13 mouse cellular contexts compared by ENCODE assay signal in the genomic region with DNA sequence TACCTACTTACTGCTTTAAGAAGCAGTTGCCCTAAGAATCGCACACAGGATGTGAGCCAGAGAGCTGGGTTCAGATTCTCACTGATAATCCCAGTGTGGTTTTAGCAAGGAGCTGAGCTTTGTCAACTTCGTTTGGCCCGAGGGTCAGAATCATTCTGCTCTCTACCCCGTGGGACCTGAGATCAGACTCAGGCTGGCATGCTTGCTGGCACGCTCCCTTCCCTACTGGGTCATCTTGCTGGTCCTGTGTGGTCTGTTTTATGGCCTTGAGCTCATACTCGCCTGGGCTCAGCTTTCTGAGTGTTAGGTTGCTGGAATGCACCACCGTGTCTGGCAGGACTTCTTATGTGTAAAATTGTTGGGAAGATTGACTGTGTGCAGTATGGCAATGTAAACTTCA.
A peak's percentile ranks its signal among the peaks of the same experiment; 100 is the strongest.
DNase-seq lines count a peak whose midpoint lies in the region; ATAC-seq and TF ChIP-seq lines count a peak whose summit lies in the region.
"Had no signal": no experiment of that assay in that cellular context is flagged by ENCODE, and none has a peak within 500 bp of the region (broad histone marks: within the 10 kb centered on the region; RNA-seq: fewer than 3 reads in every experiment).

No protein-coding gene starts in this region.

- H3K4me2 ChIP-seq in heart, postnatal 0 days (ENCODE audit: low read depth, low read length) = peak overlapping the region; percentile 36
- no peak overlapping the region for H3K4me2 ChIP-seq in forebrain, postnatal 0 days (ENCODE audit: low read depth)
- H3K4me2 ChIP-seq: liver, embryonic 15.5 days had no signal

- peaks cover 44% of the 10 kb centered on the region for H3K4me1 ChIP-seq in heart, postnatal 0 days (ENCODE audit: control insufficient read depth, insufficient read depth)
- H3K4me1 ChIP-seq in forebrain, postnatal 0 days (ENCODE audit: insufficient read depth) = no peaks in the 10 kb centered on the region
- H3K4me1 ChIP-seq: liver, embryonic 15.5 days had no signal

- peak; percentile 53 for DNase-seq in gastrocnemius, adult 2 months
- no peak for DNase-seq in gastrocnemius, postnatal 10 days
- DNase-seq in NIH3T3 (ENCODE audit: low read depth) = peak; percentile 9
- DNase-seq in heart, postnatal 0 days (ENCODE audit: low spot score) = no peak
- DNase-seq in mesoderm, embryonic 11.5 days (ENCODE audit: low read depth, low spot score) = peak; percentile 7
- no peak for DNase-seq in forebrain, postnatal 0 days
- no peak for DNase-seq in left cerebral cortex, postnatal 36 days (ENCODE audit: low spot score in 2 of 2)
- DNase-seq: kidney, postnatal 25 days had no signal

- H3K4me3 ChIP-seq in gastrocnemius, adult 2 months = peak overlapping the region; percentile 60
- H3K4me3 ChIP-seq in heart, postnatal 0 days (ENCODE audit: low read depth, low read length) = no peak overlapping the region
- H3K4me3 ChIP-seq in forebrain, postnatal 0 days (ENCODE audit: low read depth, low read length) = no peak overlapping the region
- H3K4me3 ChIP-seq: left cerebral cortex, adult 2 months; liver, embryonic 15.5 days; megakaryocyte, embryonic 14.5 days had no signal

- H3K9ac ChIP-seq in heart, postnatal 0 days (replicated peaks; ENCODE audit: low read depth, low read length) = peak overlapping the region; percentile 37
- H3K9ac ChIP-seq in forebrain, postnatal 0 days = no peak overlapping the region
- H3K9ac ChIP-seq: liver, embryonic 15.5 days had no signal

- no peaks in the 10 kb centered on the region for H3K36me3 ChIP-seq in heart, postnatal 0 days (replicated peaks; ENCODE audit: control insufficient read depth, insufficient read depth, low read length)
- peaks cover 12% of the 10 kb centered on the region for H3K36me3 ChIP-seq in forebrain, postnatal 0 days (ENCODE audit: insufficient read depth)
- H3K36me3 ChIP-seq: liver, embryonic 15.5 days had no signal

- H3K27ac ChIP-seq in gastrocnemius, adult 2 months = peak overlapping the region; percentile 81
- peak overlapping the region; percentile 97 for H3K27ac ChIP-seq in heart, postnatal 0 days (ENCODE audit: low read depth)
- H3K27ac ChIP-seq in forebrain, postnatal 0 days (ENCODE audit: low read depth, low read length) = no peak overlapping the region
- H3K27ac ChIP-seq: left cerebral cortex, adult 2 months; liver, embryonic 15.5 days had no signal

- H3K9me3 ChIP-seq in heart, postnatal 0 days (replicated peaks; ENCODE audit: control insufficient read depth, low read length) = no peaks in the 10 kb centered on the region
- no peaks in the 10 kb centered on the region for H3K9me3 ChIP-seq in forebrain, postnatal 0 days (ENCODE audit: low read length)
- H3K9me3 ChIP-seq: liver, embryonic 15.5 days had no signal

- intact Hi-C loops in gastrocnemius, adult 2 months (cut with DNase I) = no loop called here
- intact Hi-C loops in left cerebral cortex, postnatal 36 days (cut with DNase I) = no loop called here

- no peak for TF ChIP-seq EP300 in heart, postnatal 0 days (IDR thresholded peaks at IDR 0.05; ENCODE audit: low read depth)

- no peaks in the 10 kb centered on the region for H3K27me3 ChIP-seq in heart, postnatal 0 days (ENCODE audit: control insufficient read depth, insufficient read depth, low read length)
- H3K27me3 ChIP-seq in forebrain, postnatal 0 days (ENCODE audit: insufficient read depth, low read length) = no peaks in the 10 kb centered on the region
- H3K27me3 ChIP-seq: liver, embryonic 15.5 days; megakaryocyte, embryonic 14.5 days had no signal

- no peak for TF ChIP-seq CTCF in gastrocnemius, adult 2 months (IDR thresholded peaks at IDR 0.05)
- no peak for TF ChIP-seq CTCF in heart, postnatal 0 days (IDR thresholded peaks at IDR 0.05; ENCODE audit: low read depth)
- no peak for TF ChIP-seq CTCF in forebrain, postnatal 0 days (IDR thresholded peaks at IDR 0.05; ENCODE audit: low read depth)

- WGBS in heart, postnatal 0 days = 40% methylated on average over 7 of the region's 7 CpGs
- WGBS in forebrain, postnatal 0 days = 86% methylated on average over 7 of the region's 7 CpGs

- 0 out of 2 replicates have a peak, but pooled peaks have one; percentile 5 for ATAC-seq in heart, postnatal 0 days (ENCODE audit: insufficient read depth, low read depth)
- no peak for ATAC-seq in forebrain, postnatal 0 days
- ATAC-seq in CD4-positive, CD25-positive, alpha-beta regulatory T cell, adult 4 months = no peak
- ATAC-seq: hindbrain, embryonic 16.5 days had no signal

Comparison
In these comparisons a context has a peak if more than half of its experiments do, and no peak if none do; other contexts are left out.
1. DNase-seq: peak in gastrocnemius, adult 2 months (single experiment), NIH3T3 (single experiment) and mesoderm, embryonic 11.5 days (single experiment); none in gastrocnemius, postnatal 10 days (single experiment), heart, postnatal 0 days (single experiment), forebrain, postnatal 0 days (single experiment) and left cerebral cortex, postnatal 36 days (0 of 2).